Mouse (Mus musculus): ENCODE results near the gene Dync1li1.
A peak's percentile ranks its signal among the peaks of the same experiment; 100 is the strongest.
"Not testable (repeated sequence)": the region's sequence is repeated elsewhere in the genome, so short reads cannot be mapped to it uniquely, and the experiment has no call there.

The Dync1li1 gene

GRCm38 (mm10) chr9:114688252-114688952, at the start of gene Dync1li1:
Gene Dync1li1, plus strand, starts transcription at chr9:114688790.
- Histone ChIP-seq H3K27me3 (ENCODE audit: control insufficient read depth, insufficient read depth, low read length, poor library complexity, severe bottlenecking) (no peaks in the 10 kb centered on the region), H3K36me3 (ENCODE audit: control insufficient read depth, insufficient read depth, low read length, poor library complexity, severe bottlenecking) (no peaks in the 10 kb centered on the region; the same call in 1 of the 2 replicates)
- peak; percentile 97 for DNase-seq (ENCODE audit: low read depth, low spot score)

GRCm38 (mm10) chr9:114639186-114639748, 49.3 kb upstream of the Dync1li1 start:
- Histone ChIP-seq H3K36me3 (ENCODE audit: control insufficient read depth, insufficient read depth, low read length, poor library complexity, severe bottlenecking) (no peaks in the 10 kb centered on the region), H3K27me3 (ENCODE audit: control insufficient read depth, insufficient read depth, low read length, poor library complexity, severe bottlenecking) (no peaks in the 10 kb centered on the region)
- peak; percentile 13 for DNase-seq (ENCODE audit: low read depth, low spot score)

GRCm38 (mm10) chr9:114639839-114640646, 48.5 kb upstream of the Dync1li1 start, which contains the start of gene Cnot10:
Gene Cnot10, minus strand, starts transcription at chr9:114640184.
- peak; percentile 99 for DNase-seq (ENCODE audit: low read depth, low spot score)
- H3K27me3 ChIP-seq (ENCODE audit: control insufficient read depth, insufficient read depth, low read length, poor library complexity, severe bottlenecking) = no peaks in the 10 kb centered on the region
- H3K36me3 ChIP-seq (ENCODE audit: control insufficient read depth, insufficient read depth, low read length, poor library complexity, severe bottlenecking) = no peaks in the 10 kb centered on the region

- H3K36me3 ChIP-seq (ENCODE audit: control insufficient read depth, insufficient read depth, low read length, poor library complexity, severe bottlenecking) = no peaks in the 10 kb centered on the region
- DNase-seq (ENCODE audit: low read depth, low spot score) = no peak
Observed at GRCm38 (mm10) chr9:114646556-114647505, 41.8 kb upstream of the Dync1li1 start.

GRCm38 (mm10) chr9:114647506-114648432, 40.8 kb upstream of the Dync1li1 start:
- Histone ChIP-seq H3K36me3 (ENCODE audit: control insufficient read depth, insufficient read depth, low read length, poor library complexity, severe bottlenecking) (no peaks in the 10 kb centered on the region), H3K27me3 (ENCODE audit: control insufficient read depth, insufficient read depth, low read length, poor library complexity, severe bottlenecking) (no peaks in the 10 kb centered on the region)
- DNase-seq (ENCODE audit: low read depth, low spot score) = no peak

More at GRCm38 (mm10) chr9:114646556-114647505, 41.8 kb upstream of the Dync1li1 start:
- no peaks in the 10 kb centered on the region for H3K27me3 ChIP-seq (ENCODE audit: control insufficient read depth, insufficient read depth, low read length, poor library complexity, severe bottlenecking)

- H3K27me3 ChIP-seq (ENCODE audit: control insufficient read depth, insufficient read depth, low read length, poor library complexity, severe bottlenecking); H3K36me3 ChIP-seq (ENCODE audit: control insufficient read depth, insufficient read depth, low read length, poor library complexity, severe bottlenecking): not testable (repeated sequence)
- DNase-seq (ENCODE audit: low read depth, low spot score) = peak; percentile 69
Observed at GRCm38 (mm10) chr9:114648472-114648871, 40.1 kb upstream of the Dync1li1 start.

GRCm38 (mm10) chr9:114649371-114649770, 39.2 kb upstream of the Dync1li1 start:
- no peaks in the 10 kb centered on the region for H3K36me3 ChIP-seq (ENCODE audit: control insufficient read depth, insufficient read depth, low read length, poor library complexity, severe bottlenecking)
- no peak for DNase-seq (ENCODE audit: low read depth, low spot score)
- H3K27me3 ChIP-seq (ENCODE audit: control insufficient read depth, insufficient read depth, low read length, poor library complexity, severe bottlenecking) = no peaks in the 10 kb centered on the region

- Histone ChIP-seq H3K36me3 (ENCODE audit: control insufficient read depth, insufficient read depth, low read length, poor library complexity, severe bottlenecking) (no peaks in the 10 kb centered on the region), H3K27me3 (ENCODE audit: control insufficient read depth, insufficient read depth, low read length, poor library complexity, severe bottlenecking) (no peaks in the 10 kb centered on the region)
- peak; percentile 62 for DNase-seq (ENCODE audit: low read depth, low spot score)
Observed at GRCm38 (mm10) chr9:114650938-114651634, 37.5 kb upstream of the Dync1li1 start.

- DNase-seq (ENCODE audit: low read depth, low spot score) = no peak
- Histone ChIP-seq H3K27me3 (ENCODE audit: control insufficient read depth, insufficient read depth, low read length, poor library complexity, severe bottlenecking) (no peaks in the 10 kb centered on the region), H3K36me3 (ENCODE audit: control insufficient read depth, insufficient read depth, low read length, poor library complexity, severe bottlenecking) (no peaks in the 10 kb centered on the region)
Observed at GRCm38 (mm10) chr9:114655356-114655755, 33.2 kb upstream of the Dync1li1 start.

GRCm38 (mm10) chr9:114656701-114657100, 31.9 kb upstream of the Dync1li1 start:
- no peak for DNase-seq (ENCODE audit: low read depth, low spot score)
- no peaks in the 10 kb centered on the region for H3K27me3 ChIP-seq (ENCODE audit: control insufficient read depth, insufficient read depth, low read length, poor library complexity, severe bottlenecking)
- no peaks in the 10 kb centered on the region for H3K36me3 ChIP-seq (ENCODE audit: control insufficient read depth, insufficient read depth, low read length, poor library complexity, severe bottlenecking)

- H3K27me3 ChIP-seq (ENCODE audit: control insufficient read depth, insufficient read depth, low read length, poor library complexity, severe bottlenecking) = no peaks in the 10 kb centered on the region
- no peaks in the 10 kb centered on the region for H3K36me3 ChIP-seq (ENCODE audit: control insufficient read depth, insufficient read depth, low read length, poor library complexity, severe bottlenecking)
- DNase-seq (ENCODE audit: low read depth, low spot score) = no peak
Observed at GRCm38 (mm10) chr9:114660506-114660905, 28.1 kb upstream of the Dync1li1 start.

- no peaks in the 10 kb centered on the region for H3K36me3 ChIP-seq (ENCODE audit: control insufficient read depth, insufficient read depth, low read length, poor library complexity, severe bottlenecking)
- DNase-seq (ENCODE audit: low read depth, low spot score) = no peak
- no peaks in the 10 kb centered on the region for H3K27me3 ChIP-seq (ENCODE audit: control insufficient read depth, insufficient read depth, low read length, poor library complexity, severe bottlenecking)
Observed at GRCm38 (mm10) chr9:114660983-114661382, 27.6 kb upstream of the Dync1li1 start.

GRCm38 (mm10) chr9:114661991-114662390, 26.6 kb upstream of the Dync1li1 start:
- Histone ChIP-seq H3K36me3 (ENCODE audit: control insufficient read depth, insufficient read depth, low read length, poor library complexity, severe bottlenecking) (no peaks in the 10 kb centered on the region), H3K27me3 (ENCODE audit: control insufficient read depth, insufficient read depth, low read length, poor library complexity, severe bottlenecking) (no peaks in the 10 kb centered on the region)
- no peak for DNase-seq (ENCODE audit: low read depth, low spot score)
